Mouse (Mus musculus) lung, embryonic 14.5 days (tissue): ENCODE measurements at regions not wholly inside any gene's neighbourhood (a gene's known extent, or its start where the extent isn't known, plus 50 kb on each side); places are given as distances from the start of the nearest gene placed in this dataset.
"Not testable (repeated sequence)": the region's sequence is repeated elsewhere in the genome, so short reads cannot be mapped to it uniquely, and the experiment has no call there.

Experiments used
- ATAC-seq: fragments of 200-750 bp; cut with Nextera tagmentation; 2 replicates; pipeline ENCODE4 v1.8.0; 2017; ENCODE audit warnings: mild to moderate bottlenecking, moderate TSS enrichment, moderate library complexity; ENCODE audit not compliant: insufficient read depth
- DNase-seq: peaks from one replicate; pipeline ENCODE4 v3.0.0-alpha.2; 2015
- H3K27ac ChIP-seq: fragments of 300-500 bp; sonication (generic); 2 replicates; pipeline ENCODE4 v1.5.1; 2014; ENCODE audit warnings: low read depth, mild to moderate bottlenecking, moderate library complexity
- H3K27me3 ChIP-seq: fragments of 300-500 bp; sonication (generic); 2 replicates; pipeline ENCODE4 v1.6.1; 2014; ENCODE audit warnings: low read length, control low read depth; ENCODE audit not compliant: insufficient read depth
- H3K36me3 ChIP-seq: fragments of 300-500 bp; sonication (generic); 2 replicates; pipeline ENCODE4 v1.6.1; 2014; ENCODE audit warnings: control low read depth; ENCODE audit not compliant: insufficient read depth
- H3K4me1 ChIP-seq: fragments of 300-500 bp; sonication (generic); 2 replicates; pipeline ENCODE4 v1.6.1; 2014; ENCODE audit warnings: antibody characterized with exemption, control low read depth; ENCODE audit not compliant: insufficient read depth
- H3K4me2 ChIP-seq: fragments of 300-500 bp; sonication (generic); 2 replicates; pipeline ENCODE4 v1.6.1; 2014; ENCODE audit warnings: mild to moderate bottlenecking
- H3K4me3 ChIP-seq: fragments of 300-500 bp; sonication (generic); 2 replicates; pipeline ENCODE4 v1.5.1; 2014; ENCODE audit warnings: low read depth, low read length
- H3K9ac ChIP-seq: fragments of 300-500 bp; sonication (generic); 2 replicates; pipeline ENCODE4 v1.6.1; 2014
- H3K9me3 ChIP-seq: fragments of 300-500 bp; sonication (generic); 2 replicates; pipeline ENCODE4 v1.6.1; 2016; ENCODE audit warnings: low read depth, low read length, control low read depth
- CTCF ChIP-seq: IDR thresholded peaks from 2 replicates; pipeline ENCODE4 v1.5.1; 2016; ENCODE audit warnings: antibody characterized with exemption, low read depth
- WGBS: fragments of 180-500 bp; shearing (Covaris S2); extraction: QIAGEN DNeasy Blood & Tissue Kit; methylation state at CpG from one replicate; pipeline ENCODE4 v1.1.7; 2014; 5-methylcytosine and 5-hydroxymethylcytosine counted together

GRCm38 (mm10) chr4:81563574-81563973 lies 121.0 kb upstream of the Mpdz start:
- DNase-seq (peak; percentile 91), ATAC-seq (peak; percentile 91)
- no peak overlapping the region for H3K9ac ChIP-seq
- 17% methylated on average over 10 of the region's 10 CpGs for WGBS
- H3K4me1 ChIP-seq = peaks cover 20% of the 10 kb centered on the region
- no peak overlapping the region for H3K4me3 ChIP-seq
- peak overlapping the region; percentile 79; the same call in 1 of the 2 replicates for H3K27ac ChIP-seq
- H3K36me3 ChIP-seq = no peaks in the 10 kb centered on the region
- no peaks in the 10 kb centered on the region for H3K27me3 ChIP-seq
- H3K4me2 ChIP-seq = peak overlapping the region; percentile 39; the same call in 1 of the 2 replicates
- no peaks in the 10 kb centered on the region for H3K9me3 ChIP-seq
- TF ChIP-seq CTCF = no peak

GRCm38 (mm10) chr4:81561453-81561852 lies 118.8 kb upstream of the Mpdz start:
- Histone ChIP-seq H3K9ac (no peak overlapping the region), H3K27me3 (no peaks in the 10 kb centered on the region), H3K27ac (peak overlapping the region; percentile 36; the same call in 1 of the 2 replicates), H3K4me3 (no peak overlapping the region), H3K9me3 (no peaks in the 10 kb centered on the region), H3K36me3 (no peaks in the 10 kb centered on the region), H3K4me1 (peaks cover 19% of the 10 kb centered on the region), H3K4me2 (no peak overlapping the region)
- ATAC-seq = no peak
- no peak for DNase-seq
- TF ChIP-seq CTCF = no peak
- 43% methylated on average over 4 of the region's 4 CpGs for WGBS

- Histone ChIP-seq H3K9ac (no peak overlapping the region), H3K4me1 (0 out of 2 replicates have a peak, but pooled peaks cover 8% of the 10 kb centered on the region), H3K36me3 (no peaks in the 10 kb centered on the region), H3K27ac (peak overlapping the region; percentile 63; the same call in 1 of the 2 replicates), H3K9me3 (0 out of 2 replicates have a peak, but pooled peaks cover 6% of the 10 kb centered on the region), H3K4me3 (no peak overlapping the region), H3K4me2 (no peak overlapping the region), H3K27me3 (no peaks in the 10 kb centered on the region)
- WGBS = 36% methylated on average over 4 of the region's 4 CpGs
- no peak for TF ChIP-seq CTCF
- ATAC-seq (no peak), DNase-seq (peak; percentile 67)
Observed at GRCm38 (mm10) chr4:81550816-81551215, 108.2 kb upstream of the Mpdz start.

- H3K9ac ChIP-seq = no peak overlapping the region
- WGBS = 53% methylated on average over 4 of the region's 4 CpGs
- H3K4me2 ChIP-seq = no peak overlapping the region
- H3K4me3 ChIP-seq = no peak overlapping the region
- DNase-seq = peak; percentile 70
- 0 out of 2 replicates have a peak, but pooled peaks cover 6% of the 10 kb centered on the region for H3K9me3 ChIP-seq
- H3K4me1 ChIP-seq = 0 out of 2 replicates have a peak, but pooled peaks cover 8% of the 10 kb centered on the region
- no peaks in the 10 kb centered on the region for H3K36me3 ChIP-seq
- H3K27me3 ChIP-seq = no peaks in the 10 kb centered on the region
- H3K27ac ChIP-seq = peak overlapping the region; percentile 63; the same call in 1 of the 2 replicates
- no peak for ATAC-seq
- no peak for TF ChIP-seq CTCF
Observed at GRCm38 (mm10) chr4:81550256-81550655, 107.6 kb upstream of the Mpdz start.

GRCm38 (mm10) chr4:81540496-81540895 lies 97.9 kb upstream of the Mpdz start:
- DNase-seq = no peak
- H3K27ac ChIP-seq = no peak overlapping the region
- H3K4me1 ChIP-seq = peaks cover 4% of the 10 kb centered on the region
- no peaks in the 10 kb centered on the region for H3K27me3 ChIP-seq
- ATAC-seq = no peak
- no peak for TF ChIP-seq CTCF
- no peaks in the 10 kb centered on the region for H3K9me3 ChIP-seq
- no peak overlapping the region for H3K4me2 ChIP-seq
- H3K36me3 ChIP-seq = no peaks in the 10 kb centered on the region
- H3K9ac ChIP-seq = no peak overlapping the region
- H3K4me3 ChIP-seq = no peak overlapping the region

- DNase-seq (no peak), ATAC-seq (no peak)
- H3K4me2 ChIP-seq = no peak overlapping the region
- no peaks in the 10 kb centered on the region for H3K27me3 ChIP-seq
- peaks cover 7% of the 10 kb centered on the region for H3K4me1 ChIP-seq
- H3K9me3 ChIP-seq = no peaks in the 10 kb centered on the region
- H3K27ac ChIP-seq = no peak overlapping the region
- no peak overlapping the region for H3K4me3 ChIP-seq
- no peaks in the 10 kb centered on the region for H3K36me3 ChIP-seq
- no peak overlapping the region for H3K9ac ChIP-seq
- WGBS = 30% methylated on average over 3 of the region's 3 CpGs
- TF ChIP-seq CTCF = no peak
Observed at GRCm38 (mm10) chr4:81539551-81539950, 96.9 kb upstream of the Mpdz start.

GRCm38 (mm10) chr4:81536795-81537194 lies 94.2 kb upstream of the Mpdz start:
- H3K9ac ChIP-seq = no peak overlapping the region
- peaks cover 7% of the 10 kb centered on the region for H3K4me1 ChIP-seq
- no peaks in the 10 kb centered on the region for H3K9me3 ChIP-seq
- H3K4me3 ChIP-seq = no peak overlapping the region
- ATAC-seq = peak; percentile 88
- peak; percentile 83 for DNase-seq
- no peaks in the 10 kb centered on the region for H3K27me3 ChIP-seq
- no peaks in the 10 kb centered on the region for H3K36me3 ChIP-seq
- no peak for TF ChIP-seq CTCF
- no peak overlapping the region for H3K4me2 ChIP-seq
- no peak overlapping the region for H3K27ac ChIP-seq

- no peak for TF ChIP-seq CTCF
- no peak overlapping the region for H3K27ac ChIP-seq
- 0 out of 2 replicates have a peak, but pooled peaks cover 4% of the 10 kb centered on the region for H3K4me1 ChIP-seq
- no peak overlapping the region for H3K4me2 ChIP-seq
- no peaks in the 10 kb centered on the region for H3K27me3 ChIP-seq
- H3K9me3 ChIP-seq = no peaks in the 10 kb centered on the region
- H3K4me3 ChIP-seq = no peak overlapping the region
- H3K9ac ChIP-seq = no peak overlapping the region
- ATAC-seq = no peak
- WGBS = 74% methylated on average over 2 of the region's 2 CpGs
- no peaks in the 10 kb centered on the region for H3K36me3 ChIP-seq
- DNase-seq = no peak
Observed at GRCm38 (mm10) chr4:81530546-81530945, 87.9 kb upstream of the Mpdz start.

- ATAC-seq, H3K9ac ChIP-seq, H3K9me3 ChIP-seq, H3K4me2 ChIP-seq, DNase-seq, H3K27me3 ChIP-seq, H3K27ac ChIP-seq, H3K36me3 ChIP-seq, H3K4me3 ChIP-seq, H3K4me1 ChIP-seq: not testable (repeated sequence)
- 52% methylated on average over 2 of the region's 2 CpGs for whole genome bisulfite sequencing
Observed at GRCm38 (mm10) chr4:81519151-81519550, 76.5 kb upstream of the Mpdz start.
